Mouse (Mus musculus) MEL (cell line): ENCODE results near the gene Tshz2.

Experiments used
- CTCF ChIP-seq, 3 experiments: IDR thresholded peaks in 2 of 3; conservative IDR thresholded peaks in 1 of 3; 2 replicates each; pipeline ENCODE4 v1.5.1; 2011 to 2012; ENCODE audit warnings: low read length in 3 of 3, low read depth in 2 of 3, mild to moderate bottlenecking in 2 of 3, improper control_type of control experiment in 1 of 3, inconsistent platforms in 1 of 3, mixed read lengths in 1 of 3, moderate library complexity in 1 of 3; ENCODE audit not compliant: control insufficient read depth in 1 of 3, insufficient read depth in 1 of 3, poor library complexity in 1 of 3, severe bottlenecking in 1 of 3
- E2F4 ChIP-seq: IDR thresholded peaks from 2 replicates; pipeline ENCODE4 v1.6.1; 2011; ENCODE audit warnings: low read depth, low read length, improper control_type of control experiment, borderline replicate concordance
- HCFC1 ChIP-seq: IDR thresholded peaks from 2 replicates; pipeline ENCODE4 v1.6.1; 2012; ENCODE audit warnings: low read depth, mild to moderate bottlenecking, inconsistent platforms, low read length, improper control_type of control experiment, moderate library complexity
- POLR2AphosphoS2 ChIP-seq: IDR thresholded peaks from 2 replicates; pipeline ENCODE4 v1.6.1; 2011; ENCODE audit warnings: low read length, improper control_type of control experiment
- TBP ChIP-seq: IDR thresholded peaks from 2 replicates; pipeline ENCODE4 v1.8.0; 2011; ENCODE audit warnings: low read depth, low read length, improper control_type of control experiment
- ZNF384 ChIP-seq: IDR thresholded peaks from 2 replicates; pipeline ENCODE4 v1.6.1; 2012; ENCODE audit warnings: low read depth, mild to moderate bottlenecking, inconsistent platforms, low read length, improper control_type of control experiment

- TF ChIP-seq CTCF (IDR thresholded peaks at IDR 0.05 in 2 of 3, conservative IDR thresholded peaks at IDR 0.05 in 1 of 3; ENCODE audit: control insufficient read depth in 1 of 3, insufficient read depth in 1 of 3, low read depth in 2 of 3, low read length in 3 of 3, poor library complexity in 1 of 3, severe bottlenecking in 1 of 3) = no peak
- no peak for TF ChIP-seq HCFC1
- TF ChIP-seq POLR2AphosphoS2 = no peak
- no peak for TF ChIP-seq TBP
- TF ChIP-seq ZNF384 = no peak
- TF ChIP-seq E2F4 = no peak
These were observed 294.6 kb downstream of the Tshz2 start for GRCm38 (mm10) chr2:169927401-169927800.
